Mouse (Mus musculus): Measurements from ENCODE around the gene Mecom.
"Not testable (repeated sequence)": the region's sequence is repeated elsewhere in the genome, so short reads cannot be mapped to it uniquely, and the experiment has no call there.

The Mecom gene

GRCm38 (mm10) chr3:30253714-30254113 is 294.1 kb downstream of the Mecom start:
- DNase-seq (ENCODE audit: low spot score in 2 of 2): no peak

DNA sequence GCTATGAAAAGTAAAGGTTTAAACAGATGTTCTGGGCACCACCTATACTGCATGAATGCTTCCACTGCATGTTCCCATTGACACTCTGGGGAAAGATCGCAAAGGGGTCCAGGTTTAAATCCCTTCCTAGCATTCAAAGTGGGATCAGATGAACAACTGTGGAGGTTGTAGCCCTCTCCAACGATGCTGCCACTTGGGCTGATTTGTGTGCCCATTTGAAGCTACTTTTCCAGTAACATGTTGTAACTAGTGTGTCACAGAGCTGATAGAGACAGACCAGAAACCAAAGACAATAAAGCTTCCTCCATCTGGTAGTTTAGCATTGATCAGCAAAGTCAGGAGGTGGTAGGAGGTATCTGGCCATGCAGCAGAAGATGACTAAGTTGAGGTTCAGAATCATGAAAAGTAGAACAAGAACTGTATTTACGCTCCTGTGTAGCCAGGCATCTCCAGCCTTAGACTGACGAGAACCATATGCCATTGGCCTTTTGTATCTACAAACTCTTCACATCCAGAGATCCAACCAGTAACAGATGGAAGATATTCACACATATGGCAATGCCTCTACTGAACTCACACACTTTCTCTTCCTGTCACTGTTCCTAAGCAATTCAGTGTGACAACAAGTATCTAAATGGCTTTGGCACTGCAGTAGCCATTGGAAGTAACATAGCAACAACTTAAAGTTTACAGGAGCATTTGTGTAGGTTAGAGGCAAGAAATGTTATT is 299.0 kb downstream of the Mecom start:
- DNase-seq (ENCODE audit: low spot score in 2 of 2): no peak

DNA sequence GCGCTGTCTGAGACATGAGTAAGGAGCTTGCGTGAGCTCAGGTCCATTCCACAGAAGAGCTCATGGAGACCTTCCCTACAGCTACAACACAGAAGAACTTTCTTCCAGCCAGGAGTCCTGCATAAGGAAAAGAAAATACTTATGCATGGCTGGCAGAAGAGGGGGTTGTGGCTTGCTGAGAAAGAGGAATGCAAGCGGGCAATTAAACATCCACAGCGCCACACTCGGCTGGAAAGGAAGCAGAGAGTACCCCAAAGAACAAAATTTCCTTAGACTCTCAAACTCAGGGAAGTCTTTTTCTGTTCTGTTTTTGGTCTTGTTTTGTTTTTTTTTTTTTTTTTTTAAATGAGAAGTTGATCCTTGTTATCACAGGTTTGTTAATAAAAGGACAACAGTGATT is 300.6 kb downstream of the Mecom start:
- no peak for DNase-seq (ENCODE audit: low spot score in 2 of 2)

DNA sequence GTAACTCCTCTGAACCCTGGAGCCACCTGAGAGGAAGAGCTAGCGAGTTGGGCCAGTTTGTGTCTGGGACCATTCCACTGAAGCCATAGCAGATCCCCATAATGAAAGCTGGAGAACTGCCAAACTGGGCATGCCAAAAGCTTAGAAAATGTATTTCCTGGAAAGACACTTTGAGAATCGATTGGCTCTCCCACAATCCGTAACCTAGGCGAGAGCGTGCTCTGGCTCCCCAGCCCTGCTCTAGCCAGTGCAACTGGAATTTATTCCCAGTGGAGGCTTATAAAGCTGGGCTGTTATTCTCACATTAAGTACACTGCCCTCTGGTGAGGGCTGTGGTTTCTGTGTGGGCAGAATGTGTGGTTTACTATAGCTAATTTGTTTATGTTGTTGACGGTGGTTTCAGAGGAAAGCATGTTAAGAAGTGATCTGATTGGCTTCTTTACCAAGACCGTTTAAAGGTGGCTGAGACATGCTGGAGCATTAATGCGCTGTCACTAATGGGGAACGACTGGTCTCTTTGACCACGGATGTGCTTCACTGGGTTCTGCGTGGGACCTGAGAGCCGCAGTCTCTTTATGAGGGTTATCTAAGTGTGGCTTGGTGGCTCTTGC is 301.3 kb downstream of the Mecom start:
- DNase-seq (ENCODE audit: low spot score in 2 of 2): no peak

- DNase-seq (ENCODE audit: low spot score in 2 of 2): no peak
Observed at GRCm38 (mm10) chr3:30245950-30246349, 301.9 kb downstream of the Mecom start.

GRCm38 (mm10) chr3:30244401-30244871 is 303.4 kb downstream of the Mecom start:
- DNase-seq (ENCODE audit: low spot score in 2 of 2): no peak

DNA sequence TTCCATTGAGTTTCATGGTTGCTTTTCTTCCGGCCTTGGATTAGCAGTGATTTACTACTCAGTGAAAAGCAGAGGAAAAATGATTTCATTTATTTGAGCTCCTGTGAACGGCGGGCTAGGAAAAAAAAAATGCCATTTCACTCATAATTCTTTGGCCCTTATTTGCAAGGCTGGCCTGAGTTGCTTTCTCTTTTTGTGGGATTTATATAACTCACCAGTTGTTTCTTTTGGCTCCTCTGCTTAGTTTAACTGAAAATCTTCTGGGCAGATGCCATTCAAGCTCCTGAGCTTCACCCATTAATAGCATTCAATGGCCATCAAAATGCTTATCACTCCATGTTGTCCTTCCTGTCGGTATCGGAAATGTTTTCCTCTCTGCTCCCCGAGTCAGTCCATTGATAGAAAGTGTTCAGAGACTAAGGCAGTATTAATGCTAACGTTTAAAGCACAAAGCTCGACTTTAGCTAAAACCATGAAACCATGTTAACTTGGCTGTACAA is 304.0 kb downstream of the Mecom start:
- no peak for DNase-seq (ENCODE audit: low spot score in 2 of 2)

DNA sequence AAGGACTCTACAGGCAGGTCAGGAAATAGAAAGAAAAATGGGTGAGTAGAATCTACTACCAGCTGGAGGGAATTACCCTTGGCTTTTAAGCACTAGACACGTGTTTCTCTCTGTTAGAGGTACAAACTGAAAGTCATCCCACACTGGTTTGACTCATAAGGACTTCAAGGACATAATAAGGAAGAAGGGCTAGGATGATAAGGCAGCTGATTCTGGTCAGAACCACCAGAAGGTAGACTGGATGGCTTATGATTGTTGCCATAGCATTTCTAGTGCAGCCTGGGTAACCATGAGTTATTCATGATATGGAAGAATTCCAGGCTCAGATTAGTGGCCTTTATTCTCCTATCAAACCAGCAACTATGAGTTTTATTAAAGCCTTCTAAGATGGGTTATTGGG is 308.4 kb downstream of the Mecom start:
- DNase-seq (ENCODE audit: low spot score in 2 of 2): no peak

DNA sequence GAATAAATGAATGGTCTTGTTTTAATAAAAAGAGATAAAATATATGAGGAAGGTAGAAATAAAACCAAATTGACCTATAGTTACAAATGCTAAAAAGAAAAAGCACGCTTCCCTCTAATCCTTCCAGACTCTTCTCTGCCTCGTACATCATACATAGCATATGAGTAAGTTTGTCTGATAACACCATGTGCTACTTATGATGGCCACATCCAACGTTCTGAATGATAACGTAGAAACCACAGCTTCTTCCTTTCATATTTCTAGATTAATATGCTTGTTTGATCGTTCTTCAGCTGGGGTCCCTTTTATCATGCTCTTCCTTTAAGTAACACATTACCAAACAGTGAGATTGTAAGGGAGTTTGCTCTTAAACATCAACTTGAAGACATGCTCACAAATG is 310.3 kb downstream of the Mecom start:
- no peak for DNase-seq (ENCODE audit: low spot score in 2 of 2)

DNA sequence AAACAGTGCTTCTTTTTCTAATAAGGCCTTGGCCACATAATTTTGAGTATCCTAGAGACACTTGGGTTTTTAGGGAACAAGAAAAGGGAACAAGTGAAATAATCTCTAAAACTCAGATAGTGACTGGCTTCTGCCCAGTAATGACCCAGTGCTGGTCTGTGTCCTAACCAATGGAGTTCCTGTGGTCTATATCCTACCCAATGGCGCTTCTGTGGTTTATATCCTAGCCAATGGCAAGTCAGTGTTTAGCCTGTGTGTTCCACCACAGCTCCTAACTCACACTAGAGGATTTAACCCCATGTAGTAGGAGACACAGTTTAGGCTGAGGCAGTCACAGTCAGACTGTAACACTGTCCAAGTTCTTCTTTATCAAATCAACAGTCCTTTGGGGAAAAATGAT is 313.8 kb downstream of the Mecom start:
- no peak for DNase-seq (ENCODE audit: low spot score in 2 of 2)

DNA sequence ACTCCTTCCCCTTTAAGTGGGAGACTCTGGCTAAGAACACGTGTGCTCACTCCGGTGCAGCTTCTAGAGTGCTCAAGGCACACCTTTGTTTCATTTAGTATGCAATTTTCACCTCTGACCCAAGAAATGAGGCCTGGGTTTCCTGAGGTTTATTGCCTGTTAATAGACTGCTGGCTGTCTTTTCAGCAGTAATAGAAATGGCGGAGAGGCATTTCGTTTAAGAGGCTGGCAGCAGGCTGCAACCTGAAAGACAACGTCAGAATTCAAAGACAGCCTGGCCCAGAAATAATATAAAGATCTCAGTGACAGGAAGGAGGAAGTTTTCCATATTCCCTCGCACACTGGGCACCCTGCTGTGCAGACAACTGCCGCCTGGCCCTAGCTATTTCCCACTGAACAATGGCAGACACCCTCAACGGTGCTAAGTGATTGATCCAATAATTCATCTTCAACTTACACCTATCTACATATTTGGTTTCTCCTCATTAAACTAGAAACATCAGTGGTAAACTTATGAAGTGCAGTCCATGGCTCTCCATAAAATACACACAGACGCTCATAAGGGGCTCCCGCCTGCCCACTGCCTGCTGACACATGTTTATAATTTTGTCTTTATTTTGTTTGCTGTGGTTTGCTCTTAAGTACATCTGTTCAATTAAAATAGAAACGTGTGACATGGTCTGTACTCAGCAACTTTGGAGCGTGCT is 319.7 kb downstream of the Mecom start:
- no peak for DNase-seq (ENCODE audit: low spot score in 2 of 2)

GRCm38 (mm10) chr3:30226928-30227370 is 320.9 kb downstream of the Mecom start:
- DNase-seq (ENCODE audit: low spot score in 2 of 2): no peak

- not testable (repeated sequence) for DNase-seq (ENCODE audit: low spot score in 2 of 2)
Observed at GRCm38 (mm10) chr3:30225200-30225599, 322.6 kb downstream of the Mecom start.

GRCm38 (mm10) chr3:30220701-30221412 is 327.0 kb downstream of the Mecom start:
- no peak for DNase-seq (ENCODE audit: low spot score in 2 of 2)

GRCm38 (mm10) chr3:30219891-30220290 is 327.9 kb downstream of the Mecom start:
- no peak for DNase-seq (ENCODE audit: low spot score in 2 of 2)

GRCm38 (mm10) chr3:30219190-30219884 is 328.5 kb downstream of the Mecom start:
- DNase-seq (ENCODE audit: low spot score in 2 of 2): no peak

DNA sequence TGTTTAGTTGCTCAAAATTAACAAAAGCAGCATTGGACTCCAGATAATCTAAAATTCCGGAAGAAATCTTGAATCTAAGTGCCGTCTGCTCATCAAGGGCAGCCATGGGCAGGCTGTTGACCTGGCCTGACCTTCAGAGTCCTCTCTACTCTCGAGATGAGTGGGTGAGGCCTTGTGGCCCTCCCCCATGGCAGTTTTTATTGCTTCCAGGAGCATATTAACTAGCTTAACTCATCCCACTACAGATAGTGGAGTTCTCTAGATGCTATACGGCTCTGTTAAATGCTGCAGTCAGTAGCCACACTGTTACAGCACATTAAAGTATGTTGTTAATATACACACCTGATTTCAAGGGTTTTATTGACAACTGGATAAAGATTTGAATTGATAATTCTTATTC is 333.2 kb downstream of the Mecom start:
- DNase-seq (ENCODE audit: low spot score in 2 of 2): no peak

DNA sequence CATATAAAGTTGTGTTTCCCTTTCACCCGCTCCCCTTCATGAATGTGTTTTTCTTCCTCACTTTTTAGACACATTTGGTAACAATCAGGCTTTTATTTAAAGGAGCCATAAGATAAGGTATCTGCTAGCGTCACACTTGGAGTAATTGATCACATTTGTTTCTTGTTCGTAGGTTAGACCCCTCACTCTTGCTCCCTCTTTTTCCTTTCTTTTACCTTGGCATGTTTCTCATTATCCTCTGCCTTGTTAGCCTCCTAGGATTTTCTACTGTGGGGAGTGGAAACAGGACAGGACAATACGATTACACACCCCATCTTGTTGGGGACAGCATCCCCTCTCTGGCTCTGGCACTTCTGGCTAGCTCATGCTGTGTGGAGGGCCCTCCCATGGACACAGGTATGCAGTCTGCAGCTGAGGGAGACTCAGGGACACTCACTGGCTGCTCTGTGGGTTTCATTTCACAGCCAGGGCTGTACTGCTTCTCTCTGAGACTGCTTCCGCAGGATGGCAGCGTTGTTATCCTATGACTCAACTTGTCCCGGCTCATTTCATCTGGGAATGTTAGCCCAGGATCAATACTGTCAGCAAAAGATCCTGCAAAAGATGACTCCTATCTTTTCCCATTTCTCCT is 334.2 kb downstream of the Mecom start:
- no peak for DNase-seq (ENCODE audit: low spot score in 2 of 2)

DNA sequence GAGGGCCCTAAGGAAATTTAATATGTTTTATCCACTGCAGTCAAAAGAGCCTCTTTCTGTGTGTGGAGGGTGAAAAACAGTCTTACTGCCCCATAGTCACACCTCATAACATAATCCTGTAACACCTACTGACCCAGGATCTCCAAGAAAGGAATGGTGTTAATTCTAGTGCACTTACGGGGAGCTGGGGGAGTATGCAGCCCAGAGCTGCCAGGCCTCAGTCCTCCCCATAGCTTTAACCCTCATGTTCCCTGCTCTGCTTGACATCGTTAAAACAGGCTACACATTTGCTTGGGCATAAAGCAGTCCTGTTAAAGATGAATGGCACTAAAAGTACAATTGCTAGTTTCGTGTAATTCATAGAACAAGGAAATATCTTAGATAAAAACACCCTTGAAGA is 335.0 kb downstream of the Mecom start:
- no peak for DNase-seq (ENCODE audit: low spot score in 2 of 2)

DNA sequence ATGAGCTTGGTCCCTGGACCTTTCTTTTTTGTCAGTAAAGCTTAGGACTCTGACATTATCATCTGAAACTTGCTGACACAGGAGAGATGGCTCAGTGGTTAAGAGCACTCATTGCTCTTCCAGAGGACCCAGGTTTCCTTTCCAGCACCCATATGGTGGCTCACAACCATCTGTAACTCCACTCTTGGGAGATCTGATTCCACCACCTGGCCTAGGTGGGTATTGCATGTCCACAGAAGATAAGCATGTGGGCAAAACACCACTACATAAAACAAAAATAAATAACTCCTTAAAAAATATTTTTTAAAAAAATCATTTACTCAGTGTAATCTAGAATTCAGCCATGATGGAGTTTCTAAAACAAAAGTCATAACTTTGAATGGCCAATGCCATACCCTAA is 338.7 kb downstream of the Mecom start:
- no peak for DNase-seq (ENCODE audit: low spot score in 2 of 2)

GRCm38 (mm10) chr3:30207886-30208285 is 339.9 kb downstream of the Mecom start:
- no peak for DNase-seq (ENCODE audit: low spot score in 2 of 2)

Data from frontal cortex, postnatal 25 days (tissue).